Mouse (Mus musculus) liver, embryonic 14.5 days (tissue): ENCODE data around the gene Ddx43. TPM values are rescaled to one million over a fixed set of nuclear protein-coding genes. Genes with fewer than 3 reads are reported as not detected.
A peak's percentile ranks its signal among the peaks of the same experiment; 100 is the strongest.

Source experiments
- ATAC-seq: fragments of 200-750 bp; cut with Nextera tagmentation; 2 replicates; pipeline ENCODE4 v1.8.0; 2017; ENCODE audit warnings: moderate number of reproducible peaks, mild to moderate bottlenecking, moderate library complexity; ENCODE audit not compliant: insufficient read depth
- DNase-seq, 3 experiments: peaks; one replicate each; pipeline ENCODE4 v3.0.0-alpha.2; 2012 to 2013; ENCODE audit warnings: low read depth in 3 of 3, low spot score in 3 of 3
- H3K27ac ChIP-seq: fragments of 300-500 bp; sonication (generic); 2 replicates; pipeline ENCODE4 v1.5.1; 2014; ENCODE audit warnings: moderate library complexity, mild to moderate bottlenecking, control low read depth, inconsistent platforms
- H3K27me3 ChIP-seq: fragments of 300-500 bp; sonication (generic); 2 replicates; pipeline ENCODE4 v1.6.1; 2014; ENCODE audit warnings: mild to moderate bottlenecking, low read length, moderate library complexity; ENCODE audit not compliant: control insufficient read depth, insufficient read depth
- H3K36me3 ChIP-seq: fragments of 300-500 bp; sonication (generic); replicated peaks from 2 replicates; pipeline ENCODE4 v1.6.1; 2014; ENCODE audit warnings: low read depth; ENCODE audit not compliant: control insufficient read depth, insufficient read depth
- H3K4me1 ChIP-seq, 2 experiments: fragments of 200-500 bp in 1 of 2; fragments of 300-500 bp in 1 of 2; sonication (generic) in 1 of 2; replicated peaks; 2 replicates each; pipeline ENCODE4 v1.6.1; 2012 to 2014; ENCODE audit warnings: antibody characterized with exemption in 1 of 2, inconsistent platforms in 1 of 2, low read length in 1 of 2; ENCODE audit not compliant: control insufficient read depth in 2 of 2, insufficient read depth in 2 of 2
- H3K4me2 ChIP-seq: fragments of 300-500 bp; sonication (generic); 2 replicates; pipeline ENCODE4 v1.6.1; 2014; ENCODE audit warnings: low read depth, mild to moderate bottlenecking, control low read depth, moderate library complexity
- H3K4me3 ChIP-seq, 2 experiments: fragments of 200-500 bp in 1 of 2; fragments of 300-500 bp in 1 of 2; sonication (generic) in 1 of 2; 2 replicates each; pipeline ENCODE4 v1.5.1; 2012 to 2014; ENCODE audit warnings: low read depth in 2 of 2, low read length in 2 of 2, mild to moderate bottlenecking in 2 of 2, control low read depth in 1 of 2, inconsistent platforms in 1 of 2, moderate library complexity in 1 of 2; ENCODE audit not compliant: insufficient read depth in 1 of 2
- H3K9ac ChIP-seq: fragments of 300-500 bp; sonication (generic); replicated peaks from 2 replicates; pipeline ENCODE4 v1.6.1; 2014; ENCODE audit warnings: mild to moderate bottlenecking, control low read depth, moderate library complexity
- H3K9me3 ChIP-seq: fragments of 300-500 bp; sonication (generic); 2 replicates; pipeline ENCODE4 v1.6.1; 2016; ENCODE audit warnings: low read length, mixed read lengths; ENCODE audit not compliant: control insufficient read depth
- CTCF ChIP-seq: IDR thresholded peaks from 2 replicates; pipeline ENCODE4 v1.5.1; 2016; ENCODE audit warnings: antibody characterized with exemption, low read depth, control low read depth
- EP300 ChIP-seq: IDR thresholded peaks from 2 replicates; pipeline ENCODE4 v1.6.1; 2016; ENCODE audit warnings: antibody characterized with exemption, low read depth
- WGBS: fragments of 180-500 bp; shearing (Covaris S2); extraction: QIAGEN DNeasy Blood & Tissue Kit; methylation state at CpG from one replicate; pipeline ENCODE4 v1.1.7; 2014; ENCODE audit not compliant: insufficient replicate concordance; 5-methylcytosine and 5-hydroxymethylcytosine counted together
- polyA plus RNA-seq, 2 experiments: library from polyadenylated mRNA; depleted of rRNA in 1 of 2; stranded (reverse) in 1 of 2; unstranded in 1 of 2; fragments of >200 nt; fragmentation: Nextera tagmentation in 1 of 2; extraction: Ambion mirVana in 1 of 2; gene quantifications; 2 replicates each; pipeline versions ENCODE4 v1.2.1 to v1.2.3; 2012 to 2014

Ddx43 gene
- polyA plus RNA-seq, 2 experiments: 0.02 TPM; not detected in 1

GRCm38 (mm10) chr9:78351504-78352220 lies 43.9 kb upstream of the Ddx43 start:
- no peak for ATAC-seq

GRCm38 (mm10) chr9:78354665-78355578 lies 40.7 kb upstream of the Ddx43 start:
- H3K4me2 ChIP-seq: no peak overlapping the region
- DNase-seq: peak in 1 of 3 experiments; percentile 7
- H3K36me3 ChIP-seq: no peaks in the 10 kb centered on the region
- no peak for ATAC-seq
- H3K4me3 ChIP-seq: no peak overlapping the region
- H3K27me3 ChIP-seq: no peaks in the 10 kb centered on the region
- H3K9ac ChIP-seq: no peak overlapping the region
- TF ChIP-seq EP300 (no peak), CTCF (no peak)
- H3K27ac ChIP-seq: no peak overlapping the region
- H3K4me1 ChIP-seq: no peaks in the 10 kb centered on the region
- no peaks in the 10 kb centered on the region for H3K9me3 ChIP-seq
- 63% methylated on average over 11 of the region's 11 CpGs for WGBS

More at GRCm38 (mm10) chr9:78351504-78352220, 43.9 kb upstream of the Ddx43 start:
- Histone ChIP-seq H3K9me3 (no peaks in the 10 kb centered on the region), H3K4me1 (no peaks in the 10 kb centered on the region), H3K36me3 (no peaks in the 10 kb centered on the region), H3K9ac (no peak overlapping the region), H3K4me2 (no peak overlapping the region), H3K27me3 (no peaks in the 10 kb centered on the region), H3K27ac (no peak overlapping the region), H3K4me3 (no peak overlapping the region)
- 49% methylated on average over 6 of the region's 6 CpGs for WGBS
- TF ChIP-seq CTCF (no peak), EP300 (no peak)
- no peak for DNase-seq

GRCm38 (mm10) chr9:78355611-78356010 lies 40.0 kb upstream of the Ddx43 start, which contains the start of gene Gsta2:
Gene Gsta2, minus strand, starts transcription at chr9:78355788.
- H3K9me3 ChIP-seq: no peaks in the 10 kb centered on the region
- no peak within 1 kb of the TSS for H3K4me2 ChIP-seq
- H3K4me3 ChIP-seq: no peak within 1 kb of the TSS
- H3K27ac ChIP-seq: no peak within 1 kb of the TSS
- DNase-seq (no peak), ATAC-seq (no peak)
- no peaks in the 10 kb centered on the region for H3K4me1 ChIP-seq
- no peak within 1 kb of the TSS for H3K9ac ChIP-seq
- H3K27me3 ChIP-seq: no peaks in the 10 kb centered on the region
- TF ChIP-seq EP300 (no peak), CTCF (no peak)
- WGBS: 67% methylated on average over 8 of the region's 8 CpGs
- H3K36me3 ChIP-seq: no peaks in the 10 kb centered on the region

GRCm38 (mm10) chr9:78358053-78358452 lies 37.5 kb upstream of the Ddx43 start:
- Histone ChIP-seq H3K27me3 (no peaks in the 10 kb centered on the region), H3K4me3 (no peak overlapping the region), H3K9me3 (no peaks in the 10 kb centered on the region), H3K4me2 (no peak overlapping the region), H3K9ac (no peak overlapping the region), H3K4me1 (no peaks in the 10 kb centered on the region), H3K36me3 (no peaks in the 10 kb centered on the region), H3K27ac (no peak overlapping the region)
- TF ChIP-seq EP300 (no peak), CTCF (peak; percentile 83)
- no peak for ATAC-seq
- 11% methylated on average over 9 of the region's 9 CpGs for WGBS
- peak; percentile 20 to 29 (median 24) for DNase-seq
